In the genomic region with DNA sequence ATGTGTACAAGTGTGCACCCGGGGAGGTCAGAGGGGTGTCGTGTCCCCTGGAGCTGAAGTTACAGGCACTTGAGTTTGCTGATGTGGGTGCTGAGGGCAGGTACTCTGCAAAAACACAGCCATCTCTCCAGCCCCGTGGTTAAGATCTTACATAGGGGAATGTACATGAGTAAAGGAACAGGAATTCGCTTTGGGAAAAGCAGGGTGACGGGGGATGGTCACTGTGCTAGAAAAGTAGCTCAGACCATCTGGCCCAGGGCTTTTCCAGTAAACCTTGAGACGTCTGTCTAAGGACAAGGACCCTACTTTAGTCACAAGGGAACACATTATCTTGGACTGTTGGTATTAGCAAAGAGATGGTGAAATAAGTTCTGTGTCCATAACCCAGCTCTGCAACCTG, we compare ENCODE assay signal across 21 mouse cellular contexts. TPM values are rescaled to one million over a fixed set of nuclear protein-coding genes. Genes with fewer than 3 reads are reported as not detected.
"Had no signal": no experiment of that assay in that cellular context is flagged by ENCODE, and none has a peak within 500 bp of the region (broad histone marks: within the 10 kb centered on the region; RNA-seq: fewer than 3 reads in every experiment).

No protein-coding gene starts in this region.

- H3K27me3 ChIP-seq: liver, embryonic 15.5 days; neural tube, embryonic 13.5 days; stomach, embryonic 15.5 days had no signal

- H3K27ac ChIP-seq: left cerebral cortex, adult 2 months; limb, embryonic 10.5 days; liver, embryonic 15.5 days; neural tube, embryonic 13.5 days; stomach, embryonic 15.5 days had no signal

- H3K4me1 ChIP-seq: stomach, embryonic 15.5 days had no signal

- H3K4me3 ChIP-seq: left cerebral cortex, adult 2 months; limb, embryonic 10.5 days; liver, embryonic 15.5 days; neural tube, embryonic 13.5 days; stomach, embryonic 15.5 days had no signal

- H3K4me2 ChIP-seq: liver, embryonic 11.5 days; liver, embryonic 15.5 days; neural tube, embryonic 13.5 days; stomach, embryonic 15.5 days had no signal

- H3K9me3 ChIP-seq: limb, embryonic 10.5 days; liver, embryonic 15.5 days; neural tube, embryonic 13.5 days; stomach, embryonic 15.5 days had no signal

- DNase-seq: kidney, postnatal 25 days; lung, adult 2 months; lung, postnatal 14 days; midbrain, embryonic 14.5 days; retina, postnatal 1 day; thymus, adult 2 months; thymus, postnatal 25 days had no signal

- H3K9ac ChIP-seq: liver, embryonic 15.5 days; neural tube, embryonic 13.5 days; stomach, embryonic 15.5 days had no signal

RNA-seq across cellular contexts. Expression of gene 1700029P11Rik, which starts 31.6 kb away (rescaled TPM):
- total RNA-seq: layer of hippocampus, postnatal 25 days; left cerebral cortex, adult 2 months; left cerebral cortex, postnatal 14 days; megakaryocyte progenitor cell, adult 5-6 weeks; monocyte, adult 5-6 weeks had no signal
- polyA plus RNA-seq: kidney, embryonic 16.5 days; limb, embryonic 10.5 days; limb, embryonic 14.5 days; liver, embryonic 11.5 days; liver, embryonic 15.5 days; lung, adult 2 months; midbrain, embryonic 14.5 days; neural tube, embryonic 13.5 days; spleen, adult 2 months; stomach, embryonic 15.5 days; thymus, adult 2 months; urinary bladder, adult 2 months had no signal

RNA-seq across cellular contexts. Expression of gene 4930407I10Rik, which starts 47.0 kb away (rescaled TPM):
- total RNA-seq: layer of hippocampus, postnatal 25 days; left cerebral cortex, adult 2 months; left cerebral cortex, postnatal 14 days; megakaryocyte progenitor cell, adult 5-6 weeks; monocyte, adult 5-6 weeks had no signal
- polyA plus RNA-seq: kidney, embryonic 16.5 days; limb, embryonic 10.5 days; liver, embryonic 11.5 days; liver, embryonic 15.5 days; lung, adult 2 months; neural tube, embryonic 13.5 days; spleen, adult 2 months; stomach, embryonic 15.5 days; urinary bladder, adult 2 months had no signal
